Mouse (Mus musculus): ENCODE measurements around the gene Zfp217. TPM values are rescaled to one million over a fixed set of nuclear protein-coding genes. Genes with fewer than 3 reads are reported as not detected.

The Zfp217 gene
- polyA plus RNA-seq (2021; fragmentation: Nextera tagmentation) = 0.79 and 1.1 TPM in 2 replicates
- long read RNA-seq, experiment 1, partial matches to known transcripts = 0 of 1 reads
- long read RNA-seq, experiment 1, other reads (novel, unspliced or antisense) = 1 of 1 reads
- long read RNA-seq, experiment 2, partial matches to known transcripts = 0 of 1 reads
- long read RNA-seq, experiment 2, other reads (novel, unspliced or antisense) = 1 of 1 reads

GRCm38 (mm10) chr2:170147661-170148153 is at the start of gene Zfp217:
Gene Zfp217, minus strand, starts transcription at chr2:170148103.

Data from layer of hippocampus, adult 6 months (tissue).